Mouse (Mus musculus) cerebellum, postnatal 10 days (tissue): ENCODE results near the gene Nkx3-2.

Source experiments
- DNase-seq, 2 experiments: peaks; one replicate each; pipeline ENCODE4 v3.0.0; 2021; ENCODE audit warnings: mixed read lengths in 2 of 2

Nkx3-2 gene

GRCm38 (mm10) chr5:41762141-41762946, 2.0 kb downstream of the Nkx3-2 start:
- peak in 1 of 2 experiments; percentile 26 for DNase-seq

- DNase-seq = peak; percentile 40 to 41
These were observed 2.7 kb downstream of the Nkx3-2 start for GRCm38 (mm10) chr5:41761509-41762140.

GRCm38 (mm10) chr5:41760831-41761508, 3.3 kb downstream of the Nkx3-2 start:
- peak; percentile 13 to 17 for DNase-seq

GRCm38 (mm10) chr5:41760071-41760470, 4.2 kb downstream of the Nkx3-2 start:
- peak; percentile 16 to 24 for DNase-seq

GRCm38 (mm10) chr5:41758671-41759639, 5.3 kb downstream of the Nkx3-2 start:
- peak in 1 of 2 experiments; percentile 10 for DNase-seq

GRCm38 (mm10) chr5:41757338-41757737, 7.0 kb downstream of the Nkx3-2 start:
- DNase-seq = no peak

GRCm38 (mm10) chr5:41756396-41756795, 7.9 kb downstream of the Nkx3-2 start:
- no peak for DNase-seq

GRCm38 (mm10) chr5:41755373-41755960, 8.8 kb downstream of the Nkx3-2 start:
- no peak for DNase-seq

GRCm38 (mm10) chr5:41754836-41755235, 9.5 kb downstream of the Nkx3-2 start:
- DNase-seq = no peak

- peak in 1 of 2 experiments; percentile 11 for DNase-seq
These were observed 10.0 kb downstream of the Nkx3-2 start for GRCm38 (mm10) chr5:41754226-41754775.

- DNase-seq = no peak
These were observed 11.6 kb downstream of the Nkx3-2 start for GRCm38 (mm10) chr5:41752721-41753120.

- no peak for DNase-seq
These were observed 19.2 kb downstream of the Nkx3-2 start for GRCm38 (mm10) chr5:41744898-41745780.

GRCm38 (mm10) chr5:41744234-41744633, 20.1 kb downstream of the Nkx3-2 start:
- DNase-seq = no peak

GRCm38 (mm10) chr5:41738817-41739216, 25.5 kb downstream of the Nkx3-2 start:
- DNase-seq = no peak

GRCm38 (mm10) chr5:41737039-41737438, 27.3 kb downstream of the Nkx3-2 start:
- no peak for DNase-seq

- no peak for DNase-seq
These were observed 37.3 kb downstream of the Nkx3-2 start for GRCm38 (mm10) chr5:41727017-41727416.

GRCm38 (mm10) chr5:41725573-41725972, 38.7 kb downstream of the Nkx3-2 start:
- no peak for DNase-seq
